Mouse (Mus musculus) kidney, adult 2 months (tissue): Measurements from ENCODE around the gene Sox5.

Experiments used
- CTCF ChIP-seq: fragments of 200-500 bp; conservative IDR thresholded peaks from 2 replicates; pipeline ENCODE4 v1.5.1; 2011; ENCODE audit warnings: low read depth, mild to moderate bottlenecking, control low read depth, low read length, moderate library complexity, mixed read lengths; ENCODE audit not compliant: insufficient read depth, insufficient read length
- POLR2A ChIP-seq: fragments of 200-500 bp; IDR thresholded peaks from one replicate; pipeline ENCODE4 v1.6.1; 2011; ENCODE audit warnings: low read depth, low read length, control low read depth

GRCm38 (mm10) chr6:144780608-144781285 is 1.0 kb downstream of the Sox5 start:
- TF ChIP-seq CTCF (no peak), POLR2A (no peak)
